Mouse (Mus musculus) midbrain, embryonic 10.5 days (tissue): ENCODE data around the gene Slc38a3. TPM values are rescaled to one million over a fixed set of nuclear protein-coding genes. Genes with fewer than 3 reads are reported as not detected.
A peak's percentile ranks its signal among the peaks of the same experiment; 100 is the strongest.

ENCODE experiments used
- DNase-seq: peaks from one replicate; pipeline ENCODE4 v3.0.0-alpha.2; 2017; ENCODE audit warnings: low spot score
- H3K27ac ChIP-seq: fragments of 300-500 bp; sonication (generic); replicated peaks from 2 replicates; pipeline ENCODE4 v1.5.1; 2016; ENCODE audit warnings: mild to moderate bottlenecking
- H3K27me3 ChIP-seq: fragments of 300-500 bp; sonication (generic); 2 replicates; pipeline ENCODE4 v1.6.1; 2016; ENCODE audit warnings: low read depth, mild to moderate bottlenecking; ENCODE audit not compliant: poor library complexity, severe bottlenecking
- H3K36me3 ChIP-seq: fragments of 300-500 bp; sonication (generic); 2 replicates; pipeline ENCODE4 v1.6.1; 2016; ENCODE audit warnings: mild to moderate bottlenecking, moderate library complexity
- H3K4me1 ChIP-seq: fragments of 300-500 bp; sonication (generic); 2 replicates; pipeline ENCODE4 v1.6.1; 2016
- H3K4me3 ChIP-seq: fragments of 300-500 bp; sonication (generic); 2 replicates; pipeline ENCODE4 v1.5.1; 2016; ENCODE audit warnings: mild to moderate bottlenecking, moderate library complexity
- H3K9me3 ChIP-seq: fragments of 300-500 bp; sonication (generic); replicated peaks from 2 replicates; pipeline ENCODE4 v1.6.1; 2016; ENCODE audit warnings: mild to moderate bottlenecking
- WGBS: fragments of 180-500 bp; shearing (Covaris S2); methylation state at CpG from one replicate; pipeline ENCODE4 v1.1.7; 2016; 5-methylcytosine and 5-hydroxymethylcytosine counted together
- polyA plus RNA-seq: library from polyadenylated mRNA; unstranded; fragments of >200 nt; fragmentation: Nextera tagmentation; extraction: Ambion mirVana; gene quantifications from 2 replicates; pipeline ENCODE4 v1.2.1, GENCODE M21; 2016

Slc38a3 gene
- polyA plus RNA-seq, 1 experiment from 2014 or later: 11.6 TPM

DNA sequence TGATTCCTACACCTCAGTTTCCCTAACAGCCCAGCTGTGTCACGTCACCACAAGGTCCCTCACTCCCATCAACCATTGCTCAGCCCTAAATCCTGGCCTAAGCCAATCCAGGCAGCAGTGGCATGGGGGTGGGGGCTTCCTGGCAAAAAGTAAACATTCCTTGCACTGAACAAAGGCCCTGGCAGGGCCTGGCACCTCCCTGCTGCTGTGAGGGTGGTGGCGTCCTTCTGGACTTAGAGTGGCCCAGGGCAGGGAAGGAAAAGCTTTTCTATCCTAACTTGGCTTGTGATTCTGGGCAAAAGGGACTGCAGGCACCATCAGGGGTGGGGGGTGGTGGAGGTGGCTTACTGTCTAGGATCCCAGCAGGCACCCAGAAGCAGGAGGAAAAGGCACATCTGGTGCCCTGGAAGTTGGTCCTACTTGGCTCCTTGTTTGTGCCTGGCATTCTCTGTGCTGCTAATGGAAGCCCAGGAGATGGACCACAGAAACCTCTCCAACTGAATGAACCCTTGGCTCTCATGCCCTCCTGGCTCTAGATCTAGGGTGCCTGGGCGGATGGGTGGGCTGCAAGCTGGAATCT, 33.4 kb upstream of the Slc38a3 start:
- 80% methylated on average over 3 of the region's 3 CpGs for WGBS
- Histone ChIP-seq H3K27me3 (peaks cover 20% of the 10 kb centered on the region; the same call in 1 of the 2 replicates), H3K36me3 (peaks cover 59% of the 10 kb centered on the region), H3K4me1 (peaks cover 100% of the 10 kb centered on the region), H3K27ac (peak overlapping the region; percentile 71), H3K4me3 (no peak overlapping the region), H3K9me3 (no peaks in the 10 kb centered on the region)
- DNase-seq: no peak

DNA sequence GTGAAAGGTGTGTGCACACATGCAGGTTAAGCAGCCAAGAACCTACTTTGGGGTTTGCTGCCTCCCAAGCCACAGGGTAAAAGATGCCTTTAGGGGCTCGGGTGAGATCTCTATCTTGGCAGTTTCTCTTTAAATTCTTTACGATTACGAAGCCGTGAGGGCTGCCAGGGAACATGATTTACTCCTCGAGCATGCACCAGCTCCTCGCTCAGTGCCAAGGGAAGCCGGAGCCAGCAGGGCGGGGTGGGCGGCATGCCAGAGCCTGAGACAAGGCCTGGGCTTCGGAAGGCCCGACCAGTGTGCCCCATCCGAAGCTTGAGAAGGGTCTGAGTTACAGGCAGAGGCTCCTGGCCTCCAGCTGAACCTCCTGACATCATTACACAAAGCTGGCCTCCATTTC, 32.3 kb upstream of the Slc38a3 start:
- 0 out of 2 replicates have a peak, but pooled peaks cover 10% of the 10 kb centered on the region for H3K27me3 ChIP-seq
- H3K4me1 ChIP-seq: peaks cover 100% of the 10 kb centered on the region
- 90% methylated on average over 12 of the region's 12 CpGs for WGBS
- no peaks in the 10 kb centered on the region for H3K9me3 ChIP-seq
- no peak for DNase-seq
- peaks cover 59% of the 10 kb centered on the region for H3K36me3 ChIP-seq
- H3K4me3 ChIP-seq: 0 out of 2 replicates have a peak overlapping the region, but pooled peaks have one; percentile 5
- peak overlapping the region; percentile 90 for H3K27ac ChIP-seq

DNA sequence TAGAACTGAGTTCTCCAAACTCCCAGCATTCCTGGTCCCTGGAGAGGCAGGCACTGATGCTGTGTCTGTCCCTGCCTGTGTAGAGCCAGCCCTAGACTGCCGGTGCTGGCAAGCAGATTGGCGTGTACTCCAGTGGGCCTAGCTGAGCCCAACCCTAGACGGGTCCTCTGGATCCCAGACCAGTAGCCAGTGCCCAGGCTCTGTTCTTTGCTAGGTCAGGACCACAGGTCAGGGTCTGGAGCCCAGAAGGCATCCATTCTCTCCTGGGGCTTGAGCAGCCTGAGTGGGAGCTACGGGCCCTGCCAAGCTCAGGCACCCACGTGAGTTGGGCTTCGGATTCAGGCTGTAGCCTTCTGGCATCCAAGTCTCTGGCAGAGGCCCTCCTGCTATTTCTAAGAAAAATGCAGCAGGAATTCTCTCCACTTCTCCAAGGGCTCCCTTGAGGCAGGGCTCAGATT, 30.8 kb upstream of the Slc38a3 start:
- H3K4me3 ChIP-seq: peak overlapping the region; percentile 33
- WGBS: 24% methylated on average over 6 of the region's 6 CpGs
- H3K36me3 ChIP-seq: peaks cover 60% of the 10 kb centered on the region
- peaks cover 100% of the 10 kb centered on the region for H3K4me1 ChIP-seq
- 0 out of 2 replicates have a peak, but pooled peaks cover under 1% of the 10 kb centered on the region for H3K27me3 ChIP-seq
- DNase-seq: no peak
- H3K9me3 ChIP-seq: no peaks in the 10 kb centered on the region
- H3K27ac ChIP-seq: peak overlapping the region; percentile 90

DNA sequence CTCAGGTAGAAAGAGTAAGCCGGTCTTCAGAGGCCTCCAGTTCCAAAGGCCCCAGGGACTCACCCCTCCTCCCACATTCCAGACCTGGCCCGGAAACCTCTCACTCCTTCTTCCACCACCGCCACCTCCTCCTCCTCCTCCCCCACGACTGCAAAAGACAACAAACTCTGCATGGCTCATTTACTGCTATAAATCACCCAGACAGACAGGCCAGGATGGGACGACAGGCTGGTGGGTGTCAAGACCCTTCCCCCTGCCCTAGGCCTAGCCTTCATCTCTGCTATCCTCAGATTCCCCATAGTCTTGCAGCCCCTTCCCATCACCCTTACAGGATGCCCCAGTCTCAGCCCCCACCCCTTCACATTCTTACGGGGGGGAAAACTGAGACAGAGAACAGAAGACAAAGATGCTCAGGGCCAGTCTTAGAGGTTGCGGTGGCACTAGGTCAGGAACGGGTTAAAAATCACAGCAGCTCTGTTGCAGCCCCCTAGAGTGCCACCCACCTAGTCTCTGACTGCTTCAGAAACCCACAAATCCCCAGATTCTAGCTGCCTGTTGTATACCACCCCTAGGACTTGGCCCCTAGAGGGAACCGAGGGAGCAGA, 30.1 kb upstream of the Slc38a3 start:
- Histone ChIP-seq H3K36me3 (peaks cover 60% of the 10 kb centered on the region), H3K27me3 (no peaks in the 10 kb centered on the region), H3K4me3 (peak overlapping the region; percentile 33), H3K9me3 (no peaks in the 10 kb centered on the region), H3K4me1 (peaks cover 100% of the 10 kb centered on the region), H3K27ac (peak overlapping the region; percentile 90)
- 3% methylated on average over 9 of the region's 9 CpGs for WGBS
- peak; percentile 50 for DNase-seq

DNA sequence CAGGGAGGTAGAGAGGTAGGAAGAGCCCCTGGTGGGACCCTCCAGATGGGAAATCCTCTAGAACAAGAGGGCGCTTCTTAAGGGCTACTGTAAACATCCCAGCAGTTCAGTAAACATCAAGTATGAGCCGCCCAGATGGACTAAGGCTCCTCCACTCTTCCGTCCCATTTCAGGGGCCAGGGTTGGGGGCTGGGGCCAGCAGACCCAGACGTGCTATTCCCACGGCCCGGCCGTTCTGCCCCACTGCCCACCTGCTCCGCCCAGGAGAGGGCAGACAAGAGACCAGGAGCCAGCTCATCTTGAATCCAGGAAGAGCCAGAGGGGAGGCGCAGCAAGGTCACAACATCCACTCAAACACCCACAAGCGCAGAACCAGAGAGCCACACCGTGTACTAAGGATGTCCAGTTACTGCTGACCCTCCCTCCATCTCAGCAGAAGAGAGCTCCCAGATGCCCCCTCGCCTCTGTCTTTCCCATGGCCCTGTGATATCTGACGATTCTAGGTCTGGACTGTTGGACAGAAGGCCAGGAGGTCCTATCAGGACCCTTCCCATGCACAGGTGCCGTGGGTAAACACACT, 29.4 kb upstream of the Slc38a3 start:
- peak overlapping the region; percentile 90 for H3K27ac ChIP-seq
- DNase-seq: peak; percentile 75
- WGBS: 4% methylated on average over 14 of the region's 14 CpGs
- peaks cover 59% of the 10 kb centered on the region for H3K36me3 ChIP-seq
- no peaks in the 10 kb centered on the region for H3K9me3 ChIP-seq
- peaks cover 100% of the 10 kb centered on the region for H3K4me1 ChIP-seq
- H3K27me3 ChIP-seq: no peaks in the 10 kb centered on the region
- H3K4me3 ChIP-seq: peak overlapping the region; percentile 33

DNA sequence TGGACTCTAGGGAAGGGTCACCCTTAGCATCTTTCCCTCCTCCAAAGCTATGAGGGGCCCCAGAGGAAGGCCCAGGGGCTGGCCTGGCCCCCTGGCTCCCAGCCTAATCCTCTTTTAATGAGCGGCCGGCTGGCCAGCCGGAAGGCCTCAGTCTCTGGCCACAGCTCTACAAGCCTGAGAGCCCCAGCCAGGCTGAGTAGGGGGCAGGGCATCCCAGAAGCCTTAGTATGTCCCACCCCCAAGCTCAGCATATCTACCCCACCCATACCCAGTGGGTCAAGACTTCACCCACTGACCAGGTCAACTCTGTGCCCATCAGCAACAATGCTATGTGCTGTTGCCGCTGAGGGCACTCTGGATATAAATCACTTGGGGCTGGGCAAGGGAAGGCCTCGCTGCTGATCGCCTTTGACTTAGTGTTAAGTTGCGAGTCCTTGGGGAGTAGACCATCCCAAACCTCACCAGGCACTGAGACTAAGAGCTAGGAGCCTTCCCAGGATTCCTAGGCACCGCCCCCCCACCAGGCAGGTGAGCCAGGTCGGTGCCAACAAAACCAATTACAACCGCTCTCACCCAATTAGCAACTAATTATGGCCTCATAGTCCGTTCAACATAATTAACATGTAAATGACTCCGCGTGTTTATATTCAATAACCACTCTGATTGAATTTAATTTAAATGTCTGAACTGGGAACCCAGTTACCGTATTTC, 28.6 kb upstream of the Slc38a3 start:
- peak; percentile 81 for DNase-seq
- H3K4me3 ChIP-seq: peak overlapping the region; percentile 33
- H3K9me3 ChIP-seq: no peaks in the 10 kb centered on the region
- peaks cover 100% of the 10 kb centered on the region for H3K4me1 ChIP-seq
- WGBS: 4% methylated on average over 14 of the region's 14 CpGs
- no peaks in the 10 kb centered on the region for H3K27me3 ChIP-seq
- H3K27ac ChIP-seq: peak overlapping the region; percentile 90
- peaks cover 59% of the 10 kb centered on the region for H3K36me3 ChIP-seq

DNA sequence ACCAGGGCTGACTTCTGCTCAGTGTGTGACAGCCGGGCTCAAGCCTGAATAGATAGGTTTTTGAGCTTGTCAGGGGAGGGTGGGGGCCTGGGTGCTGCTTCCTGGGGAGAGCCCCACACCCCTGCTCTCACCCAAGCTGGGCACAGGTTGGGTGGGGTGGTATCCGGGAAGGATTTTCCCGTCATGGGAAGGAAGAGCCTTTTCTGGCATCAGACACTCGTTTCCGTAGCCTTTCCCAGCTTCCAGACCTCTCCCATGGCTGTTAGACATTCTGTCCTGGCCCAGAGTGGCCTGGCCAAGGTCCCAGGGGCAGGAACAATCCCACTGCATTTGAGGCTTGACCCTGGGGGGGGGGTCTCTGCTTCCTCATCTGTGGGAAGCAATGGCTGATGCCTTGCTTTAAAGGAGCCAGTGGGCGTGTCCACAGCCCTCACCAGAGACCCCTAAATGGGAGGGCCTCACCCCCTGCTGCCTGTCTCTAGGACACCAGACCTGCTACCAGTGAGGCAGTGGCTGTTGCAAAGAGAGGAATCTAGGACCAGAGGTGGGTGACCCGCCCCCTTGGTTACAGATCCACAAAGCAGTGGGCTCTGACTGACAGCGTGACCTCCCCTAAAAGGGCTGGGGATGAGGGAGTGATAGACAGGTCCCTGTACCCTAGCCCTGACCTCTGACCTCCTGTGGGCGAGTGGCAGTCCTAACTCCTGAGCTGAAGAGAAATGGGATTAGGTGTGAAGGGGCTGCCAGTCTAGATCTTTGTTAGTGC, 27.7 kb upstream of the Slc38a3 start:
- no peaks in the 10 kb centered on the region for H3K27me3 ChIP-seq
- peak; percentile 90 for DNase-seq
- H3K9me3 ChIP-seq: no peaks in the 10 kb centered on the region
- H3K27ac ChIP-seq: peak overlapping the region; percentile 90
- H3K4me3 ChIP-seq: peak overlapping the region; percentile 33
- peaks cover 94% of the 10 kb centered on the region for H3K4me1 ChIP-seq
- peaks cover 59% of the 10 kb centered on the region for H3K36me3 ChIP-seq
- 8% methylated on average over 9 of the region's 9 CpGs for WGBS

DNA sequence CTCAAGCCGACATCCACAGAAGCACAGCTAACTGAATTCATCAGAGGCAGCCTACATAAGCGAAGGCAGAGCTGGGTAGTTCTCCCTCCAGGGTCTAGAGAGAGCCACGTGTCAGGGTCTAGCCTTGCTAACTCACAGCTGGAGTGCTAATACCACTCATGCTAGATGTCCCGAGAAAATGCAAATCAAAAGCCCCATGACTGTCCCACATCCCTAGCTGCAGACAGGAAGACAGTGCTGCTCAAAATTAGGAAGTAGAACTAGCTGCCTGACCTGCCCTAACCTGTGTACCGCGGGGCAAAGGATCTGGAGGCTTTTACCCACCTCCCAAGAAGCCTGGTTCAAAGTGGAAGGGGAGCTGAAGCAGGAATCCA, 26.8 kb upstream of the Slc38a3 start:
- no peak for DNase-seq
- Histone ChIP-seq H3K4me3 (peak overlapping the region; percentile 33; the same call in 1 of the 2 replicates), H3K36me3 (peaks cover 59% of the 10 kb centered on the region), H3K4me1 (peaks cover 85% of the 10 kb centered on the region), H3K27me3 (0 out of 2 replicates have a peak, but pooled peaks cover 9% of the 10 kb centered on the region), H3K27ac (peak overlapping the region; percentile 90), H3K9me3 (no peaks in the 10 kb centered on the region)
- WGBS: 33% methylated on average over 6 of the region's 6 CpGs

DNA sequence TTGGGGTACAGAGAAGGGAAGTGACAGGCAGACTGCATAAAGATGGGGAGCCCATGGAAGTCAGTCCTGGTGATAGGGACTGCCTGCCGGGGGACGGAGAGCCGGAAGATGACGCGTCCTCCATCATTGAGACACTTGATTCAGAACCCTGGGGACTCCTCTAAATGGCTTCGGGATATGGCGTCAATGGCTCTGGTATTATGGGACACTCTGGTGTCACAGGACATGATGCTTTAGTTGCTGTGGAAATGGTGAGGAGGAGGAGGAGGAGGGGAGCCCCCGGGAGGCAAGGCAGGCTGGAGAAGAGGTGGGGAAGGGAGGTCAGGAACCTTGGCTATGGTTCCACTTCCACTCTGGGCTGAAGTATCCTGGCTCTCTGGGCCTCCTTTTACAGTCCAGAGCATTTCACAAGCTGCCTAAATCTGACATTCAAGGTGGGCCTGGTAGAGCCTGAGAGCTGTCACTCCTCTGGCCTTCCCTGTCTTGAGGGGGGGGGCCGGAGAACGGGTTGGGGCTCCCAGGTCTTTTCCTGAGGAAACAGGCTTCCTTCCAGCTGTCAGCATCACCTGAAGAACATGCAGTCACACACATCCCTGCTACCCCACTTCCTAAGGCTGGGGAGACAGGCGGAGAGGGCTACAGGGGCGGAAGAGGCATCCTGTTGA, 26.2 kb upstream of the Slc38a3 start:
- Histone ChIP-seq H3K27me3 (0 out of 2 replicates have a peak, but pooled peaks cover 10% of the 10 kb centered on the region), H3K36me3 (peaks cover 59% of the 10 kb centered on the region), H3K4me1 (peaks cover 80% of the 10 kb centered on the region), H3K27ac (peak overlapping the region; percentile 90), H3K4me3 (peak overlapping the region; percentile 33; the same call in 1 of the 2 replicates), H3K9me3 (no peaks in the 10 kb centered on the region)
- 88% methylated on average over 12 of the region's 12 CpGs for WGBS
- no peak for DNase-seq

DNA sequence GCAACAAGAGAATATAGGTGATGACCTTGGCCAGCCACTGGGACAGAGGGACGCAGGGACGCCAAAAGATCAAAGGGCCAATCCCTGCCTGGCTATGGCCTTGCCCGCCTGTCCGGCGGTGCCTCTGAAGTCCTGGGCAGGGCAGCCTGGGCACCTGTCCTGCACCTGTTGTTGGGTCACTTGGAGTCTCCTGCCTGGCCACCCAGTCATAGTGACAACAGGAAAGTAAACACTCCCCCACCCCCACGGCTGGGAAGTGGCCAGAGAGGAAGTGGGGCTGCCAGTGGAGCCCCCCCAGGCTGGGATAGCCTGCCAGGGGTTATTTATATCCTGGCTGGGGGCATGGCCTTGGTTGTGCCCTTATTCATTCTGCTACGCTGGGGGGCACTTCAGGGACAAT, 25.3 kb upstream of the Slc38a3 start:
- Histone ChIP-seq H3K27me3 (0 out of 2 replicates have a peak, but pooled peaks cover 10% of the 10 kb centered on the region), H3K27ac (peak overlapping the region; percentile 90), H3K36me3 (peaks cover 65% of the 10 kb centered on the region), H3K4me3 (peak overlapping the region; percentile 9; the same call in 1 of the 2 replicates), H3K9me3 (no peaks in the 10 kb centered on the region), H3K4me1 (peaks cover 70% of the 10 kb centered on the region)
- WGBS: 72% methylated on average over 7 of the region's 7 CpGs
- DNase-seq: no peak

DNA sequence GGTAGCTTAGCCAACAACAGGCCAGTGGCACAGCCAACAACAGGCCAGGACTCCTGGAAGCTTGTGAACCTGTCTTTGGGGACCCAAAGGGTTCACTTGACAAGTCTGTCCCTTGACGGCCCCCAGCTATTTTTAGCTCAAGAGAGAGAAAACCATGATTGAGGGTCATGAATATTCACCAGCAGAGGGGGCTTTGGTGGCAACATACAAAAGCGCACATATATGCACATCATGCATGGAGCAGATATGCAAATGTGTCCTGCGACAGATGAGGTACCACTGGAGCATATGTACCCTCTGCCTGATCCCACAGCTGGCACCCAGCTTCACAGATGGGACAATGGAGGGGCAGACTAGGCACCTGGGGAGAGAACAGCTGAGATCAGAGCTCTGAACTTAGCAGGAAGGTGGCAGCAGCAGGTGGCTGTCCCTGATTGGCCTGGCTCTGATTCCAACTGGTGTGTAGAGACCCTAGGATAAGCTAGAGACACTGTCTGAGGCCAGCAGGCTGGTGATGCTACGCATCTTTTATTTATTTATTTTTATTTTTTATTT, 24.2 kb upstream of the Slc38a3 start:
- Histone ChIP-seq H3K4me3 (no peak overlapping the region), H3K9me3 (no peaks in the 10 kb centered on the region), H3K4me1 (peaks cover 59% of the 10 kb centered on the region), H3K27me3 (0 out of 2 replicates have a peak, but pooled peaks cover 10% of the 10 kb centered on the region), H3K36me3 (peaks cover 74% of the 10 kb centered on the region), H3K27ac (peak overlapping the region; percentile 70)
- DNase-seq: no peak
- WGBS: 80% methylated on average over 4 of the region's 4 CpGs
